Mouse (Mus musculus): ENCODE data around the gene Wdr48. TPM values are rescaled to one million over a fixed set of nuclear protein-coding genes. Genes with fewer than 3 reads are reported as not detected.

The Wdr48 gene
- polyA plus RNA-seq (2012; ENCODE audit: insufficient read depth, insufficient read length, missing spikeins) = 49.1 and 55.0 TPM in 2 replicates

DNA sequence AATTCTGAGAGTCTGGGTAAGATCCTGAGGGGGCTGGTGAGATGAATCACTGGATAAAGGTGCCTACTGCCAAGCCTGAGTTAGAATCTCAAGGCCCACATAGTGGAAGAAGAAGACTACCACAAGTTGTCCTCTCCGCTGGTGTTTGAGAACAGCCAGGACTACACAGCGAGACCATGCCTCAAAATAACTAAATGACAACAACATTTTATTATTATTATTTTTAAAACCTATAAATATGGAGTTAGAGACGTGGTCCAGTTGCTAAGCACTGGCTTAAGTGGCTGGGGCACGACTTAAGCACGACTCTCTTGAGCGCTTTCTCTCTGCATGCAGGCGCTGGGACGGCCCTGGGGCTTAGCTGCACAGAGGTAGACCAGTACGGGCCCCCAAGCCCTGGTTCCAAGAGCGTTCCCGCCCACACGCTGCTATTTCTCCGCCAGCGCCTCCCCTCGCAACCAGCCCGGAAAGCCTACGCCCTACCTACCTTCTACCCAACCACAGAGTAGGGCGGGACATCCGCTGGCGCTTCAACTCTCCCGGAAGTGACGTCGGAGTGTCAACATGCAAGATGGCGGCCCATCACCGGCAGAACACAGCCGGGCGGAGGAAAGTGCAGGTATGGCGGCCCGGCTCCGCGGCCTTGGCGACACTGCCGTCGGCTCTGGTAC is at the start of gene Wdr48:
Gene Wdr48 (plus strand): TSS at position 540 of the 671 bp plus-strand sequence.
- Histone ChIP-seq H3K4me1 (ENCODE audit: control insufficient read depth, insufficient read depth, low read length) (peaks cover 21% of the 10 kb centered on the region), H3K4me3 (ENCODE audit: insufficient read depth, low read length) (peak within 1 kb of the TSS; percentile 90), H3K27ac (ENCODE audit: insufficient read depth, low read depth, low read length) (peak within 1 kb of the TSS; percentile 58)
- no peak for TF ChIP-seq CTCF (IDR thresholded peaks at IDR 0.05; ENCODE audit: low read depth, low read length)
- TF ChIP-seq POLR2A (IDR thresholded peaks at IDR 0.05; ENCODE audit: borderline replicate concordance, low read depth, low read length) = peak; percentile 27; the same call in 1 of the 2 replicates

- H3K4me3 ChIP-seq (ENCODE audit: insufficient read depth, low read length) = no peak overlapping the region
- TF ChIP-seq CTCF (IDR thresholded peaks at IDR 0.05; ENCODE audit: low read depth, low read length) = no peak
- TF ChIP-seq POLR2A (IDR thresholded peaks at IDR 0.05; ENCODE audit: borderline replicate concordance, low read depth, low read length) = no peak
- no peaks in the 10 kb centered on the region for H3K4me1 ChIP-seq (ENCODE audit: control insufficient read depth, insufficient read depth, low read length)
- H3K27ac ChIP-seq (ENCODE audit: insufficient read depth, low read depth, low read length) = no peak overlapping the region
Measured at GRCm38 (mm10) chr9:119847187-119847586, 47.5 kb upstream of the Wdr48 start.

DNA sequence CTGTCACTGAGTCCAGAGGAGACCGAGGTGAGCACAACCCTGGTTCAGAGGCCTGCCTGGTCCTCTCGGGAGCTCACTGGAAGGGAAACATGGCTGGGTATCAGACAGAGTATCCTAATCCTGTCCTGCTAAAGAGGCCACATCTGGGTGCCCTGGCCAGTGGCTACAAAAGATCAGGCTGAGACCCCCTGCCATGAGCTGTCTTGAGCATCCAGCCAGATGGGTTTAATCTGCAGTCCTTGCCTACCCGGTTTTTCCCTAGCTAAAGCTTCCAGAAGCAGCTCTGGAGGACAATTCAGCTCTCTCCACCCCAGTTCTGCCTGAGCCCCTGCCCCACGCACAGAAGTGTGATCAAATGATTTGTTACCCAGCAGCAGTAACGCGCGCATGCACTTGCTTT is 46.0 kb upstream of the Wdr48 start:
- no peaks in the 10 kb centered on the region for H3K4me1 ChIP-seq (ENCODE audit: control insufficient read depth, insufficient read depth, low read length)
- TF ChIP-seq CTCF (IDR thresholded peaks at IDR 0.05; ENCODE audit: low read depth, low read length) (no peak), POLR2A (IDR thresholded peaks at IDR 0.05; ENCODE audit: borderline replicate concordance, low read depth, low read length) (no peak)
- no peak overlapping the region for H3K4me3 ChIP-seq (ENCODE audit: insufficient read depth, low read length)
- H3K27ac ChIP-seq (ENCODE audit: insufficient read depth, low read depth, low read length) = no peak overlapping the region

- no peaks in the 10 kb centered on the region for H3K4me1 ChIP-seq (ENCODE audit: control insufficient read depth, insufficient read depth, low read length)
- no peak overlapping the region for H3K27ac ChIP-seq (ENCODE audit: insufficient read depth, low read depth, low read length)
- TF ChIP-seq POLR2A (IDR thresholded peaks at IDR 0.05; ENCODE audit: borderline replicate concordance, low read depth, low read length) (no peak), CTCF (IDR thresholded peaks at IDR 0.05; ENCODE audit: low read depth, low read length) (no peak)
- no peak overlapping the region for H3K4me3 ChIP-seq (ENCODE audit: insufficient read depth, low read length)
Measured at GRCm38 (mm10) chr9:119849214-119849613, 45.5 kb upstream of the Wdr48 start.

- TF ChIP-seq CTCF (IDR thresholded peaks at IDR 0.05; ENCODE audit: low read depth, low read length) (no peak), POLR2A (IDR thresholded peaks at IDR 0.05; ENCODE audit: borderline replicate concordance, low read depth, low read length) (no peak)
- Histone ChIP-seq H3K4me3 (ENCODE audit: insufficient read depth, low read length) (no peak overlapping the region), H3K4me1 (ENCODE audit: control insufficient read depth, insufficient read depth, low read length) (no peaks in the 10 kb centered on the region), H3K27ac (ENCODE audit: insufficient read depth, low read depth, low read length) (no peak overlapping the region)
Measured at GRCm38 (mm10) chr9:119852347-119853030, 42.2 kb upstream of the Wdr48 start.

GRCm38 (mm10) chr9:119853071-119853846 is 41.4 kb upstream of the Wdr48 start:
- no peak overlapping the region for H3K27ac ChIP-seq (ENCODE audit: insufficient read depth, low read depth, low read length)
- no peak for TF ChIP-seq POLR2A (IDR thresholded peaks at IDR 0.05; ENCODE audit: borderline replicate concordance, low read depth, low read length)
- TF ChIP-seq CTCF (IDR thresholded peaks at IDR 0.05; ENCODE audit: low read depth, low read length) = no peak

GRCm38 (mm10) chr9:119854170-119854569 is 40.5 kb upstream of the Wdr48 start:
- H3K27ac ChIP-seq (ENCODE audit: insufficient read depth, low read depth, low read length) = no peak overlapping the region
- no peaks in the 10 kb centered on the region for H3K4me1 ChIP-seq (ENCODE audit: control insufficient read depth, insufficient read depth, low read length)
- TF ChIP-seq CTCF (IDR thresholded peaks at IDR 0.05; ENCODE audit: low read depth, low read length) = no peak
- no peak for TF ChIP-seq POLR2A (IDR thresholded peaks at IDR 0.05; ENCODE audit: borderline replicate concordance, low read depth, low read length)
- H3K4me3 ChIP-seq (ENCODE audit: insufficient read depth, low read length) = no peak overlapping the region

More at GRCm38 (mm10) chr9:119853071-119853846, 41.4 kb upstream of the Wdr48 start:
- H3K4me3 ChIP-seq (ENCODE audit: insufficient read depth, low read length) = no peak overlapping the region
- no peaks in the 10 kb centered on the region for H3K4me1 ChIP-seq (ENCODE audit: control insufficient read depth, insufficient read depth, low read length)

DNA sequence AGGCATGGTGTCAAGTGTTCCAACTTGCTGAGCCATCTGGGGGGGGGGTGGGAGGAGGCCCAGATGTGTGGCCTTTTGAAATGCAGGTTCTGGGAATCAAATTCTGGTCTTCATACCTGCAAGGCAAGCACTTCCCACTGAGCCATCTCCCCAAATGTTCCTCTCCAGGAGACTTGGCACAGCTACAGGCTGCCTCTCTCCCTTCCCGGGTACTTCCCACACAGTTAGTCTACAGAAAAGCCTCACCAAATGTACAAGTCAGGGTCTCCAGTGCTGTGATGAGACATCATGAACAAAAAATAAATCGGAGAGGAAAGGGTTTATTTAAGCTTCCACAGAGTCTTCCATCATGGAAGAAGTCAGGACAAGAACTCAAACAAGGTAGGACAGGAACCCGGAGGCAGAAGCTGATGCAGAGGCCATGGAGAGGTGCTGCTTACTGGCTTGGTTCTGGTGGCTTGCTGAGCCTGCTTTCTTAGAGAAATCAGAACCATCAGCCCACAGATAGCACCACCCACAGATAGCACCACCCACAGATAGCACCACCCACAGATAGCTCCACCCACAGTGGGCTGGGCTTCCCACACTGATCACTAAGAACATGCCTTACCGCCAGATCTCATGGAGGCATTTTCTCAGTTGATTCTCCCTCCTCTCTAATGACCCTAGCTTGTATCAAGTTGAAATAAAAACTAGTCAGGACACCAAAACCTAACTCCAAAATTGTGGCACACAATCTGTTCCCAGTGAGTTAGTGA is 7.4 kb upstream of the Wdr48 start:
- no peak overlapping the region for H3K4me3 ChIP-seq (ENCODE audit: insufficient read depth, low read length)
- H3K4me1 ChIP-seq (ENCODE audit: control insufficient read depth, insufficient read depth, low read length) = 0 out of 2 replicates have a peak, but pooled peaks cover 2% of the 10 kb centered on the region
- TF ChIP-seq CTCF (IDR thresholded peaks at IDR 0.05; ENCODE audit: low read depth, low read length) = no peak
- no peak for TF ChIP-seq POLR2A (IDR thresholded peaks at IDR 0.05; ENCODE audit: borderline replicate concordance, low read depth, low read length)
- H3K27ac ChIP-seq (ENCODE audit: insufficient read depth, low read depth, low read length) = no peak overlapping the region

- Histone ChIP-seq H3K4me1 (ENCODE audit: control insufficient read depth, insufficient read depth, low read length) (0 out of 2 replicates have a peak, but pooled peaks cover 2% of the 10 kb centered on the region), H3K27ac (ENCODE audit: insufficient read depth, low read depth, low read length) (no peak overlapping the region), H3K4me3 (ENCODE audit: insufficient read depth, low read length) (no peak overlapping the region)
- TF ChIP-seq POLR2A (IDR thresholded peaks at IDR 0.05; ENCODE audit: borderline replicate concordance, low read depth, low read length) = no peak
- TF ChIP-seq CTCF (IDR thresholded peaks at IDR 0.05; ENCODE audit: low read depth, low read length) = no peak
Measured at GRCm38 (mm10) chr9:119888843-119889246, 5.8 kb upstream of the Wdr48 start.
